Mouse (Mus musculus): Measurements from ENCODE around the gene Trpv6. TPM values are rescaled to one million over a fixed set of nuclear protein-coding genes. Genes with fewer than 3 reads are reported as not detected.

Gene Trpv6
- polyA plus RNA-seq, 1 experiment = not detected

DNA sequence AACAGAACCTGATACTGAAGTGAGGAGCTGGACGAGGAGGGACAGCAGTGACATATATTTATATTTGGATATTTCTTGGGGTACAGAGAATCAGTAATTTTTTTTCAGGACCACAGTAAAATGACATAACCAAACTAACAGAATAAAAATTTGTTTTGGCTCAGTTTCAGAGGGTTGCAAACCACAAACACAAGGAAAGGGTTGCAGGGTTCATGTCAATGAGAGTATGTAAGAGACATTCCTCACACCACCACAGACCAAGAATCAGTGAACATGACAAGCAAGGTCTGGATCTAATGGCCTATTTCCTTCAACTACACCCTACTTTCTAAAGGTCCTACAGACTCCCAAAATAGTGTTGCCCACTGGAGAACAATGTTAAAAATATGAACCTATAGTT, 54.0 kb downstream of the Trpv6 start:
- Histone ChIP-seq H3K4me3 (ENCODE audit: insufficient read depth, low read depth, low read length) (no peak overlapping the region), H3K27ac (replicated peaks; ENCODE audit: low read depth, low read length) (no peak overlapping the region), H3K4me1 (ENCODE audit: control insufficient read depth, insufficient read depth, insufficient read length, low read length) (no peaks in the 10 kb centered on the region)

DNA sequence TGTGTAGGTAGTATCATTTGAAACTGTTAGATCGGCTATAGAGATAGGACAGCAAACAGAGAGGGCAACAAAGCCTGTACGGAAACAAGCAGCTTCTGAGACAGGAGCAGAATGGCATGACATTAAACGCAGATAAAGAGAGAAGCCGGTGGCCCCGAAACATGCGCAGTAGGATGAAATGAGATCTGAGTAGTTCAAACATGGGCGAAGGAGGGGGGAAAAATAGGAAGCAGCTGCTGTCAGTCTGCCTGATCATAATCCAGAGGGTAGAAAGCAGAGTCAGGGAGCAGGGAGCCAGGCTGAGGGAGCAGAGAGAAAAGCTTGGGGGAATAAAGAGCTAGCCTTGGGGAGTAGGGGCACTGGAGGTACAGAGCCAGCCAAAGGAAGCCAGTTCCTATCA, 54.9 kb downstream of the Trpv6 start:
- Histone ChIP-seq H3K4me1 (ENCODE audit: control insufficient read depth, insufficient read depth, insufficient read length, low read length) (no peaks in the 10 kb centered on the region), H3K4me3 (ENCODE audit: insufficient read depth, low read depth, low read length) (no peak overlapping the region), H3K27ac (replicated peaks; ENCODE audit: low read depth, low read length) (no peak overlapping the region)

DNA sequence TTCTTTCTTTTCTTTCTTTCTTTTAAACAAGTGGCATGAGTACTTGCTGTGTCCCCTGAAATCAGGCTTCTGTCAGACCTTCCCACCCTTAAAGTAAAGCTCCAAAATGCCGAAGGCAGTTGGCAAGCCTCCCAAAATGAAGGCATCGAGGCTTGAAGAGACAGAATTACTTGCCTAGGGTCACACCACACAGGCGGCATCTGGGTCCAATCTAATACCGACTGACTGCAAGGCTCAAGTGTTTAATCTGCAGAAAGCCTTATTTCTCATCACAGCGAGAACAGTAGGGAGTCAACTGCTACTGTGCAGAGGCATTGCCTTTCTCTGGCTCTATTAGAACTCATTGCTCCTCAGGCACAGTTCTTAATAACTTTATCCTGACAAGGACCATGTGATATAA, 58.9 kb downstream of the Trpv6 start:
- H3K27ac ChIP-seq (replicated peaks; ENCODE audit: low read depth, low read length) = no peak overlapping the region
- H3K4me1 ChIP-seq (ENCODE audit: control insufficient read depth, insufficient read depth, insufficient read length, low read length) = no peaks in the 10 kb centered on the region
- no peak overlapping the region for H3K4me3 ChIP-seq (ENCODE audit: insufficient read depth, low read depth, low read length)

DNA sequence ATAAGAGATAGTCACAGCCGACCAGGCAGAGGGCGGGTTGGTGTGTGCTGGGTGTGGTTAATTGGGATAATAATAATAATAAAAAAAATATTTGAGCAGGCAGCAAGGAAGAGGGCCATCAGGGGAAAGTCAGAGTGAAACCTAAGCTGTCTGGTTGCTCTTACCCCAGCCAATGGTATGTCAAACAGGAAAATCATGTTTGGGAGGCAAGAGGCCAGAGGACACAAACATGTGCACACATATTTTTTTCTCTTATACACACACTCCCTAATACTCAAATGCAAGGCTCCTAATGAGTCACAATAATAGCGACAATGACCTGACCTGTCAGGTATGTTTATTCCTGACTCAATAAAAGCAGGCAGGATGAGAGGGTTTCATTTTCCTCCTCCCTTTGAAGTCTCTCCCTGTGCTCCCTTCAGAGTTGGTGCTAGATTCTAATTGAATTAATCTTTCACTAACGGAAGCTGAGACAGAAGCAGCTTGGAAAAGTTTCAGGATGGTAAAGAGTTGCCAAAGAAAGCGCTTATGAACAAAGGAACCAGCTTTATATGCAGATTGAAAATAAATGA, 59.6 kb downstream of the Trpv6 start:
- Histone ChIP-seq H3K27ac (replicated peaks; ENCODE audit: low read depth, low read length) (no peak overlapping the region), H3K4me1 (ENCODE audit: control insufficient read depth, insufficient read depth, insufficient read length, low read length) (no peaks in the 10 kb centered on the region), H3K4me3 (ENCODE audit: insufficient read depth, low read depth, low read length) (no peak overlapping the region)

Other genes starting within 250 kb of the Trpv6 start
- gene Gm5771, start 244.0 kb downstream of the Trpv6 start, polyA plus RNA-seq (2012; ENCODE audit: insufficient read depth, insufficient read length, missing spikeins) = not detected in 2 replicates
- gene Gm10334, start 190.3 kb downstream of the Trpv6 start, polyA plus RNA-seq (2012; ENCODE audit: insufficient read depth, insufficient read length, missing spikeins) = not detected in 2 replicates
- gene Prss1, start 177.5 kb downstream of the Trpv6 start, polyA plus RNA-seq (2012; ENCODE audit: insufficient read depth, insufficient read length, missing spikeins) = not detected in 2 replicates
- gene Prss2, start 114.6 kb downstream of the Trpv6 start, polyA plus RNA-seq (2012; ENCODE audit: insufficient read depth, insufficient read length, missing spikeins) = not detected in 2 replicates
- gene Ephb6, start 30.9 kb downstream of the Trpv6 start, polyA plus RNA-seq (2012; ENCODE audit: insufficient read depth, insufficient read length, missing spikeins) = 1.8 and 3.1 TPM in 2 replicates
- not detected in 2 replicates for gene Trpv5, start 44.4 kb upstream of the Trpv6 start, polyA plus RNA-seq (2012; ENCODE audit: insufficient read depth, insufficient read length, missing spikeins)
- not detected in 2 replicates for gene Llcfc1, start 48.0 kb upstream of the Trpv6 start, polyA plus RNA-seq (2012; ENCODE audit: insufficient read depth, insufficient read length, missing spikeins)
- gene Kel, start 67.9 kb upstream of the Trpv6 start, polyA plus RNA-seq (2012; ENCODE audit: insufficient read depth, insufficient read length, missing spikeins) = not detected in 2 replicates
- not detected in 2 replicates for gene Olfr459, start 138.8 kb upstream of the Trpv6 start, polyA plus RNA-seq (2012; ENCODE audit: insufficient read depth, insufficient read length, missing spikeins)
- not detected in 2 replicates for gene Pip, start 211.1 kb upstream of the Trpv6 start, polyA plus RNA-seq (2012; ENCODE audit: insufficient read depth, insufficient read length, missing spikeins)
- not detected in 2 replicates for gene Sval2, start 216.6 kb upstream of the Trpv6 start, polyA plus RNA-seq (2012; ENCODE audit: insufficient read depth, insufficient read length, missing spikeins)